Mouse (Mus musculus) CH12.LX (cell line): ENCODE data around the gene Fosl2.

Experiments
- CTCF ChIP-seq, 2 experiments: IDR thresholded peaks in 1 of 2; conservative IDR thresholded peaks in 1 of 2; 2 replicates each; pipeline ENCODE4 v1.5.1; 2011 to 2012; ENCODE audit warnings: low read depth in 2 of 2, low read length in 2 of 2, improper control_type of control experiment in 1 of 2, inconsistent platforms in 1 of 2, mild to moderate bottlenecking in 1 of 2, moderate library complexity in 1 of 2
- ELF1 ChIP-seq: IDR thresholded peaks from 2 replicates; pipeline ENCODE4 v1.6.1; 2014; ENCODE audit warnings: low read depth, mild to moderate bottlenecking, inconsistent platforms, low read length, improper control_type of control experiment
- EP300 ChIP-seq: IDR thresholded peaks from 2 replicates; pipeline ENCODE4 v1.6.1; 2011; ENCODE audit warnings: low read length, improper control_type of control experiment
- ETS1 ChIP-seq: conservative IDR thresholded peaks from 2 replicates; pipeline ENCODE4 v1.6.1; 2012; ENCODE audit warnings: low read depth, mild to moderate bottlenecking, inconsistent platforms, low read length, improper control_type of control experiment, moderate library complexity
- HCFC1 ChIP-seq: IDR thresholded peaks from 2 replicates; pipeline ENCODE4 v1.6.1; 2012; ENCODE audit warnings: low read depth, mild to moderate bottlenecking, inconsistent platforms, low read length, improper control_type of control experiment
- MEF2A ChIP-seq: IDR thresholded peaks from 2 replicates; pipeline ENCODE4 v1.6.1; 2014; ENCODE audit warnings: low read depth, mild to moderate bottlenecking, inconsistent platforms, low read length, improper control_type of control experiment, borderline replicate concordance
- TBP ChIP-seq: conservative IDR thresholded peaks from 2 replicates; pipeline ENCODE4 v1.6.1; 2011; ENCODE audit warnings: low read depth, low read length, improper control_type of control experiment
- ZC3H11A ChIP-seq: IDR thresholded peaks from 2 replicates; pipeline ENCODE4 v1.6.1; 2012; ENCODE audit warnings: low read depth, mild to moderate bottlenecking, inconsistent platforms, low read length, improper control_type of control experiment
- ZKSCAN1 ChIP-seq: IDR thresholded peaks from 2 replicates; pipeline ENCODE4 v1.6.1; 2012; ENCODE audit warnings: low read depth, inconsistent platforms, low read length, improper control_type of control experiment, borderline replicate concordance

DNA sequence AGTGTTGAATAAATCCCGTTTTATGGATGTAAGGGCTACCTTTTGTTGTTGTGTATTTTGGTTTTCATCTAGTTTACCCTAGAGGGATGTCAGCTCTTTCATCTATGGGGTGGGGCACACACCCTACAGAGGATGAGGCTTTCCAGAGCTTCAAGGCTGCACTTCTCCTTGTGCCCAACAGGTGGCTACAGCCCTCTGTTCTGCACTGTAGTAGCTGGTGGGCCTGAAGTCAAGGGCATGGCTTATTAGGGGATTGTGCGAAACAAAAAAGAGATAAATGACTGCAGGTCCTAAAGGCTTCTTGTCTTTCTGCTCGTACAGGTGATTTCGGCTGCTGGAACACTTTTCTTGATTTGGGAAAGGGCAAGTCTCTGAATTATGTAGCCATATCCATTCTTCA is 69.1 kb downstream of the Fosl2 start:
- TF ChIP-seq ELF1: no peak
- TF ChIP-seq HCFC1: no peak
- peak; percentile 67 to 70 for TF ChIP-seq CTCF (conservative IDR thresholded peaks at IDR 0.05 in 1 of 2, IDR thresholded peaks at IDR 0.05 in 1 of 2; ENCODE audit: low read depth in 2 of 2, low read length in 2 of 2)
- TF ChIP-seq EP300: no peak
- TF ChIP-seq ETS1: no peak
- no peak for TF ChIP-seq MEF2A
- TF ChIP-seq TBP: no peak
- no peak for TF ChIP-seq ZKSCAN1
- no peak for TF ChIP-seq ZC3H11A
